Mouse (Mus musculus) cerebellum, adult 18-20 months (tissue): ENCODE results near the gene Igfbp4.
A peak's percentile ranks its signal among the peaks of the same experiment; 100 is the strongest.

Source experiments
- DNase-seq, 2 experiments: peaks; one replicate each; pipeline ENCODE4 v3.0.0; 2021

The Igfbp4 gene

GRCm38 (mm10) chr11:99042834-99043431 is 1.9 kb downstream of the Igfbp4 start:
- DNase-seq, result no peak

GRCm38 (mm10) chr11:99043632-99044031 is 2.6 kb downstream of the Igfbp4 start:
- DNase-seq, result no peak

- DNase-seq, result no peak
These were observed 3.3 kb downstream of the Igfbp4 start for GRCm38 (mm10) chr11:99044306-99044705.

GRCm38 (mm10) chr11:99045159-99045889 is 4.3 kb downstream of the Igfbp4 start:
- DNase-seq, result no peak

- DNase-seq, result no peak
These were observed 6.1 kb downstream of the Igfbp4 start for GRCm38 (mm10) chr11:99047120-99047519.

- DNase-seq, result no peak
These were observed 6.6 kb downstream of the Igfbp4 start for GRCm38 (mm10) chr11:99047643-99048042.

GRCm38 (mm10) chr11:99055143-99055542 is 14.1 kb downstream of the Igfbp4 start:
- no peak for DNase-seq

GRCm38 (mm10) chr11:99055571-99056452 is 14.8 kb downstream of the Igfbp4 start:
- no peak for DNase-seq

- DNase-seq, result no peak
These were observed 19.4 kb downstream of the Igfbp4 start for GRCm38 (mm10) chr11:99060435-99060834.

- DNase-seq, result no peak
These were observed 21.6 kb downstream of the Igfbp4 start for GRCm38 (mm10) chr11:99062661-99063060.

- DNase-seq, result no peak
These were observed 22.5 kb downstream of the Igfbp4 start for GRCm38 (mm10) chr11:99063406-99064131.

- DNase-seq, result no peak
These were observed 24.3 kb downstream of the Igfbp4 start for GRCm38 (mm10) chr11:99065353-99065752.

GRCm38 (mm10) chr11:99065979-99066378 is 24.9 kb downstream of the Igfbp4 start:
- DNase-seq, result peak; percentile 65 to 70

GRCm38 (mm10) chr11:99067591-99067990 is 26.5 kb downstream of the Igfbp4 start:
- DNase-seq, result no peak

GRCm38 (mm10) chr11:99068455-99068854 is 27.4 kb downstream of the Igfbp4 start:
- DNase-seq, result no peak

- DNase-seq, result no peak
These were observed 30.8 kb downstream of the Igfbp4 start for GRCm38 (mm10) chr11:99071866-99072265.

- no peak for DNase-seq
These were observed 32.7 kb downstream of the Igfbp4 start for GRCm38 (mm10) chr11:99073781-99074180.

GRCm38 (mm10) chr11:99076744-99077319 is 35.8 kb downstream of the Igfbp4 start:
- DNase-seq, result no peak

GRCm38 (mm10) chr11:99077869-99078268 is 36.8 kb downstream of the Igfbp4 start:
- DNase-seq, result no peak

GRCm38 (mm10) chr11:99080902-99081543 is 40.0 kb downstream of the Igfbp4 start:
- no peak for DNase-seq

- no peak for DNase-seq
These were observed 40.5 kb downstream of the Igfbp4 start for GRCm38 (mm10) chr11:99081566-99081965.

GRCm38 (mm10) chr11:99082098-99082497 is 41.1 kb downstream of the Igfbp4 start:
- no peak for DNase-seq
